Mouse (Mus musculus) MEL (cell line): Measurements from ENCODE around the gene Abl1. TPM values are rescaled to one million over a fixed set of nuclear protein-coding genes. Genes with fewer than 3 reads are reported as not detected.

Experiments used
- DNase-seq: peaks from one replicate; pipeline ENCODE4 v3.0.0; 2011; ENCODE audit warnings: low read depth, low spot score
- H3K27ac ChIP-seq: 2 replicates; pipeline ENCODE4 v1.5.1; 2012; ENCODE audit warnings: low read depth, mild to moderate bottlenecking, control low read depth, low read length, moderate library complexity; ENCODE audit not compliant: control insufficient read depth
- H3K27me3 ChIP-seq, 2 experiments: fragments of 150-350 bp in 1 of 2; sonication (generic) in 1 of 2; 2 replicates each; pipeline ENCODE4 v1.6.1; 2012; ENCODE audit warnings: low read length in 2 of 2, mild to moderate bottlenecking in 2 of 2, improper control_type of control experiment in 1 of 2, moderate library complexity in 1 of 2; ENCODE audit not compliant: insufficient read depth in 2 of 2, control insufficient read depth in 1 of 2
- H3K36me3 ChIP-seq, 2 experiments: 2 replicates each; pipeline ENCODE4 v1.6.1; 2012 to 2014; ENCODE audit warnings: low read length in 2 of 2, improper control_type of control experiment in 1 of 2, inconsistent platforms in 1 of 2, mild to moderate bottlenecking in 1 of 2; ENCODE audit not compliant: insufficient read depth in 2 of 2, control insufficient read depth in 1 of 2
- H3K4me1 ChIP-seq, 2 experiments: fragments of 150-350 bp in 1 of 2; sonication (generic) in 1 of 2; 2 replicates each; pipeline ENCODE4 v1.6.1; 2012; ENCODE audit warnings: low read length in 2 of 2, improper control_type of control experiment in 1 of 2, mild to moderate bottlenecking in 1 of 2; ENCODE audit not compliant: insufficient read depth in 2 of 2, control insufficient read depth in 1 of 2
- H3K4me3 ChIP-seq, 2 experiments: fragments of 150-350 bp in 1 of 2; sonication (generic) in 1 of 2; 2 replicates each; pipeline ENCODE4 v1.5.1; 2012; ENCODE audit warnings: low read depth in 2 of 2, low read length in 2 of 2, mild to moderate bottlenecking in 2 of 2, moderate library complexity in 2 of 2, control low read depth in 1 of 2, improper control_type of control experiment in 1 of 2; ENCODE audit not compliant: control insufficient read depth in 1 of 2, insufficient read depth in 1 of 2
- H3K79me2 ChIP-seq: 2 replicates; pipeline ENCODE4 v1.6.1; 2012; ENCODE audit warnings: mild to moderate bottlenecking, low read length, moderate library complexity; ENCODE audit not compliant: control insufficient read depth, poor library complexity, insufficient read depth
- H3K9ac ChIP-seq: 2 replicates; pipeline ENCODE4 v1.6.1; 2012; ENCODE audit warnings: low read depth, mild to moderate bottlenecking, control low read depth, low read length, moderate library complexity; ENCODE audit not compliant: control insufficient read depth, poor library complexity, severe bottlenecking
- H3K9me3 ChIP-seq: fragments of 150-350 bp; sonication (generic); replicated peaks from 2 replicates; pipeline ENCODE4 v1.6.1; 2012; ENCODE audit warnings: mild to moderate bottlenecking, low read length, improper control_type of control experiment, moderate library complexity; ENCODE audit not compliant: insufficient read depth
- BHLHE40 ChIP-seq: IDR thresholded peaks from 2 replicates; pipeline ENCODE4 v1.6.1; 2012; ENCODE audit warnings: low read depth, mild to moderate bottlenecking, inconsistent platforms, low read length, improper control_type of control experiment, borderline replicate concordance
- E2F4 ChIP-seq: IDR thresholded peaks from 2 replicates; pipeline ENCODE4 v1.6.1; 2011; ENCODE audit warnings: low read depth, low read length, improper control_type of control experiment, borderline replicate concordance
- ELF1 ChIP-seq: IDR thresholded peaks from 2 replicates; pipeline ENCODE4 v1.6.1; 2014; ENCODE audit warnings: low read depth, mild to moderate bottlenecking, inconsistent platforms, low read length, improper control_type of control experiment, moderate library complexity
- ETS1 ChIP-seq: IDR thresholded peaks from 2 replicates; pipeline ENCODE4 v1.6.1; 2012; ENCODE audit warnings: low read depth, mild to moderate bottlenecking, inconsistent platforms, low read length, improper control_type of control experiment, moderate library complexity
- HCFC1 ChIP-seq: IDR thresholded peaks from 2 replicates; pipeline ENCODE4 v1.6.1; 2012; ENCODE audit warnings: low read depth, mild to moderate bottlenecking, inconsistent platforms, low read length, improper control_type of control experiment, moderate library complexity
- KAT2A ChIP-seq: conservative IDR thresholded peaks from 2 replicates; pipeline ENCODE4 v1.6.1; 2012; ENCODE audit warnings: low read depth, low read length, improper control_type of control experiment, inconsistent platforms
- MAFK ChIP-seq: IDR thresholded peaks from 2 replicates; pipeline ENCODE4 v1.6.1; 2011; ENCODE audit warnings: low read depth, mild to moderate bottlenecking, low read length, improper control_type of control experiment, borderline replicate concordance
- MAZ ChIP-seq: IDR thresholded peaks from 2 replicates; pipeline ENCODE4 v1.6.1; 2012; ENCODE audit warnings: low read depth, mild to moderate bottlenecking, inconsistent platforms, low read length, improper control_type of control experiment
- MEF2A ChIP-seq: IDR thresholded peaks from 2 replicates; pipeline ENCODE4 v1.6.1; 2014; ENCODE audit warnings: low read depth, mild to moderate bottlenecking, inconsistent platforms, low read length, improper control_type of control experiment; ENCODE audit not compliant: poor library complexity, insufficient replicate concordance, severe bottlenecking; ENCODE audit errors: extremely low read depth
- MXI1 ChIP-seq: IDR thresholded peaks from 2 replicates; pipeline ENCODE4 v1.6.1; 2011; ENCODE audit warnings: mild to moderate bottlenecking, low read depth, low read length, improper control_type of control experiment
- MYB ChIP-seq: IDR thresholded peaks from 2 replicates; pipeline ENCODE4 v1.6.1; 2011; ENCODE audit warnings: mild to moderate bottlenecking, low read depth, low read length, improper control_type of control experiment
- MYC ChIP-seq: IDR thresholded peaks from 2 replicates; pipeline ENCODE4 v1.6.1; 2011; ENCODE audit warnings: low read depth, mild to moderate bottlenecking, low read length, improper control_type of control experiment, moderate library complexity
- NELFE ChIP-seq: IDR thresholded peaks from 2 replicates; pipeline ENCODE4 v1.6.1; 2011; ENCODE audit warnings: low read depth, low read length, improper control_type of control experiment
- POLR2AphosphoS2 ChIP-seq: IDR thresholded peaks from 2 replicates; pipeline ENCODE4 v1.6.1; 2011; ENCODE audit warnings: low read length, improper control_type of control experiment
- POLR2AphosphoS5 ChIP-seq: IDR thresholded peaks from 2 replicates; pipeline ENCODE4 v1.6.1; 2012; ENCODE audit warnings: low read depth, borderline replicate concordance, mild to moderate bottlenecking, inconsistent platforms, low read length, moderate library complexity, mixed read lengths
- SMC3 ChIP-seq: IDR thresholded peaks from 2 replicates; pipeline ENCODE4 v1.6.1; 2011; ENCODE audit warnings: low read depth, low read length, improper control_type of control experiment
- TAL1 ChIP-seq: IDR thresholded peaks from 2 replicates; pipeline ENCODE4 v1.6.1; 2012; ENCODE audit warnings: mild to moderate bottlenecking, inconsistent platforms, low read length, moderate library complexity, mixed read lengths
- TBP ChIP-seq: IDR thresholded peaks from 2 replicates; pipeline ENCODE4 v1.8.0; 2011; ENCODE audit warnings: low read depth, low read length, improper control_type of control experiment
- TCF12 ChIP-seq: IDR thresholded peaks from 2 replicates; pipeline ENCODE4 v1.6.1; 2014; ENCODE audit warnings: low read depth, mild to moderate bottlenecking, inconsistent platforms, low read length, improper control_type of control experiment, moderate library complexity
- UBTF ChIP-seq: IDR thresholded peaks from 2 replicates; pipeline ENCODE4 v1.6.1; 2012; ENCODE audit warnings: low read depth, mild to moderate bottlenecking, inconsistent platforms, low read length, improper control_type of control experiment, moderate library complexity, borderline replicate concordance; ENCODE audit not compliant: insufficient read depth
- USF1 ChIP-seq: IDR thresholded peaks from 2 replicates; pipeline ENCODE4 v1.6.1; 2014; ENCODE audit warnings: low read depth, mild to moderate bottlenecking, inconsistent platforms, low read length, improper control_type of control experiment, moderate library complexity
- ZC3H11A ChIP-seq: IDR thresholded peaks from 2 replicates; pipeline ENCODE4 v1.6.1; 2012; ENCODE audit warnings: low read depth, mild to moderate bottlenecking, inconsistent platforms, low read length, improper control_type of control experiment
- ZNF384 ChIP-seq: IDR thresholded peaks from 2 replicates; pipeline ENCODE4 v1.6.1; 2012; ENCODE audit warnings: low read depth, mild to moderate bottlenecking, inconsistent platforms, low read length, improper control_type of control experiment
- polyA plus RNA-seq, 2 experiments: library from polyadenylated mRNA; stranded (reverse) in 1 of 2; unstranded in 1 of 2; fragments of >175 nt in 1 of 2; fragments of >200 nt in 1 of 2; gene quantifications; 2 replicates each; pipeline versions ENCODE4 v1.2.1 to v1.2.4; 2012; ENCODE audit warnings: low replicate concordance in 2 of 2, low read depth in 1 of 2; ENCODE audit not compliant: insufficient read length in 2 of 2, insufficient read depth in 1 of 2, missing spikeins in 1 of 2
- total RNA-seq: library from RNA; depleted of rRNA; stranded (reverse); fragments of 300-350 nt; gene quantifications from 2 replicates; pipeline ENCODE4 v1.2.3, GENCODE M21; 2012

Gene Abl1
- total and polyA plus RNA-seq, 3 experiments: 21.3 to 47.1 TPM; not detected in 1

GRCm38 (mm10) chr2:31802811-31803210, 114.6 kb downstream of the Abl1 start:
- DNase-seq: no peak
- no peak for TF ChIP-seq MXI1
- no peak for TF ChIP-seq MAFK
- TF ChIP-seq NELFE: no peak
- TF ChIP-seq KAT2A: no peak
- no peak for TF ChIP-seq USF1
- TF ChIP-seq MAZ: no peak
- TF ChIP-seq ETS1: no peak
- TF ChIP-seq E2F4: no peak
- TF ChIP-seq TBP: no peak
- no peak for TF ChIP-seq ELF1
- no peak for TF ChIP-seq ZNF384
- TF ChIP-seq POLR2AphosphoS5: no peak
- TF ChIP-seq MEF2A: no peak
- TF ChIP-seq SMC3: no peak
- TF ChIP-seq POLR2AphosphoS2: no peak
- Histone ChIP-seq H3K36me3 (no peaks in the 10 kb centered on the region), H3K27me3 (no peaks in the 10 kb centered on the region), H3K9me3 (no peaks in the 10 kb centered on the region), H3K79me2 (no peaks in the 10 kb centered on the region), H3K27ac (no peak overlapping the region), H3K9ac (no peak overlapping the region), H3K4me1 (no peaks in the 10 kb centered on the region), H3K4me3 (no peak overlapping the region)

- no peaks in the 10 kb centered on the region for H3K9me3 ChIP-seq
- no peak overlapping the region for H3K27ac ChIP-seq
- no peak overlapping the region for H3K4me3 ChIP-seq
- no peaks in the 10 kb centered on the region for H3K27me3 ChIP-seq
- no peaks in the 10 kb centered on the region for H3K79me2 ChIP-seq
- H3K9ac ChIP-seq: no peak overlapping the region
- DNase-seq: no peak
- H3K4me1 ChIP-seq: no peaks in the 10 kb centered on the region
- no peaks in the 10 kb centered on the region for H3K36me3 ChIP-seq
- no peak for TF ChIP-seq MYB
- TF ChIP-seq ZC3H11A: no peak
- TF ChIP-seq BHLHE40: no peak
- no peak for TF ChIP-seq UBTF
- no peak for TF ChIP-seq KAT2A
- no peak for TF ChIP-seq TCF12
- TF ChIP-seq ZNF384: no peak
- TF ChIP-seq TAL1: no peak
- no peak for TF ChIP-seq HCFC1
- no peak for TF ChIP-seq MAFK
- no peak for TF ChIP-seq MEF2A
- TF ChIP-seq MYC: no peak
- no peak for TF ChIP-seq SMC3
Measured at GRCm38 (mm10) chr2:31803480-31803879, 115.3 kb downstream of the Abl1 start.
